Mouse (Mus musculus) gastrocnemius, adult 8-10 months (tissue): ENCODE measurements around the gene 2610044O15Rik8. TPM values are rescaled to one million over a fixed set of nuclear protein-coding genes. Genes with fewer than 3 reads are reported as not detected.

Experiments
- DNase-seq, 2 experiments: peaks; one replicate each; pipeline ENCODE4 v3.0.0; 2022; ENCODE audit warnings: low spot score in 2 of 2
- total RNA-seq, 4 experiments: library from RNA; stranded (reverse); gene quantifications; 2 replicates each; pipeline ENCODE4 v1.2.4; 2022

2610044O15Rik8 gene
- 10 to 100 TPM; 18.8 to 25.6 (median 24.0) TPM for total RNA-seq

GRCm38 (mm10) chr8:129234027-129234733, at the start of gene 2610044O15Rik8:
TSS of gene 2610044O15Rik8 (minus strand) at chr8:129234406.
- DNase-seq = peak; percentile 79

GRCm38 (mm10) chr8:129265918-129266317, 31.7 kb upstream of the 2610044O15Rik8 start:
- no peak for DNase-seq

GRCm38 (mm10) chr8:129264296-129264695, 30.1 kb upstream of the 2610044O15Rik8 start:
- DNase-seq = no peak

DNA sequence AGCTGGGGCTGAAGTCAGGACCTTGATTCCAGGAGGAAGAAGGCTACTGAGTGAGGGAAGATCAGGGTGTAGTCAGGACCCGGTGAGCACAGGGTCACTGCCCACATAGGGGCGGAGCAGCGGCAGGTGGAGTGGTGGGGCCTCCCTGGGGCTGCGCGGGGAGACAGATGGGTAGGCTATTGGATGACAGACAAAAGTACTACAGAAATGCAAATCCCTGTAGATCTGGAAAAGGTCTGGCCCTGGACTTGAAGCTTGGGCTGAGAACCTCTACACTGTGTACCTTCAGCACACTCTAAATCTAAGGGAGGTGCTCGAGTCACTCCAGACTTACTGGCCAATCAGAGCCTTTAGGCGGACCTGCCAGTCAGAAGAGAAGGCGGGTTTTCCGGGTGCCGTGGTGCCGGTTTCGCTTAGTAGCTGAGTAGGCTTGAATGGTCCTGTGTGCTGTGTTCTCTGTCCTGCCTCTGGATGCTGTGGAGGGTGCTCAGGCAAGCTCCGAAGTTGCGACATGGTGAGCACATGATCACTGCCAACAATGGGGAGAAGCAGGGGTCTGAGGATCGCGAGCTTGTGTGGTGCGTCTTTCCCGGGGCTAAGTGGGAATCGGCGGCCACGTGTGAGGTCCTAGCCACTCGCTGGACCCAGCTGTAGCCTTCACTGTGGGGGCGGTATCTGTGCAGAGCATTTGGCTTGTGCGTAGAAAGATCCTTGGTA, 29.2 kb upstream of the 2610044O15Rik8 start:
- DNase-seq = peak; percentile 47 to 52

GRCm38 (mm10) chr8:129233664-129234026, 561 bp downstream of the 2610044O15Rik8 start:
- DNase-seq = no peak

Other genes starting within 250 kb of the 2610044O15Rik8 start
- gene Ccdc7a, start 168.9 kb downstream of the 2610044O15Rik8 start, total RNA-seq = not detected
- gene Ccdc7b, start 167.3 kb downstream of the 2610044O15Rik8 start, total RNA-seq = not detected
- gene Gm10999, start 102.7 kb downstream of the 2610044O15Rik8 start, total RNA-seq = not detected